Mouse (Mus musculus) lung, adult 2 months (tissue): ENCODE measurements around the gene Tspan6. TPM values are rescaled to one million over a fixed set of nuclear protein-coding genes. Genes with fewer than 3 reads are reported as not detected.

Experiments used
- DNase-seq: peaks from one replicate; pipeline ENCODE4 v3.0.0; 2022
- H3K4me1 ChIP-seq: fragments of 200-500 bp; 2 replicates; pipeline ENCODE4 v1.6.1; 2011; ENCODE audit warnings: low read length; ENCODE audit not compliant: control insufficient read depth, insufficient read depth
- H3K4me3 ChIP-seq: fragments of 200-500 bp; replicated peaks from 2 replicates; pipeline ENCODE3; 2011; ENCODE audit warnings: low read depth, mild to moderate bottlenecking, control low read depth, low read length; ENCODE audit errors: extremely low read depth
- CTCF ChIP-seq: fragments of 200-500 bp; IDR thresholded peaks from 2 replicates; pipeline ENCODE4 v1.5.1; 2011; ENCODE audit warnings: mild to moderate bottlenecking, low read length, control low read depth; ENCODE audit not compliant: insufficient read depth
- POLR2A ChIP-seq: fragments of 200-500 bp; IDR thresholded peaks from 2 replicates; pipeline ENCODE4 v1.6.1; 2011; ENCODE audit warnings: low read depth, mild to moderate bottlenecking, control low read depth, low read length, borderline replicate concordance; ENCODE audit errors: extremely low read depth
- WGBS: fragments of 180-500 bp; shearing (Covaris S2); methylation state at CpG from one replicate; pipeline ENCODE4 v1.1.7; 2018; 5-methylcytosine and 5-hydroxymethylcytosine counted together
- polyA plus RNA-seq: library from polyadenylated mRNA; depleted of rRNA; stranded (reverse); fragments of >200 nt; gene quantifications from 2 replicates; pipeline ENCODE4 v1.2.3, GENCODE M21; 2012; rRNA removed

Tspan6 gene
- polyA plus RNA-seq, 1 experiment, result 6.6 TPM

DNA sequence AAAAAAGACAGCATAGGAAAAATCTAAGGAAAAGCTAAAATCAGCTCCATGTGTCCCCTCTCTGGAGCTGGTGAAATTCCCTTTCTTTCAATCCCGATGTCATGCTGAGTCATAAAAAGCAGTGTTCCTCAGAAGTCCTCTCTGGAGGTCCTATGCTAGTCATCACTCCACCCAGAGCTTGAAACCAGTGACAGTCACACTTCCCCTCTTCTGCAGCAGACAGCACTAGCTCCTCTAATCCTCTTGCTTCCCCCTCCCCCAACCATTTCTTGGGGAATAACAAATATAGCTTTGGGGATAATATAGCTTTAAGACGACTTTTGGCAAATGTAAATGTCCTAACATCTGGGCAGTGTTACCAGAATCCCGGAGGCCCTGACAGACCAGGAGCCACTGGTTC, 10.0 kb upstream of the Tspan6 start, which contains the start of gene Srpx2:
Gene Srpx2, plus strand, starts transcription at position 166 of the 400 bp plus-strand sequence.
- H3K4me1 ChIP-seq, result no peaks in the 10 kb centered on the region
- 40% methylated on average over 3 of the region's 3 CpGs for WGBS
- TF ChIP-seq POLR2A, result no peak
- H3K4me3 ChIP-seq, result peak within 1 kb of the TSS; percentile 23
- DNase-seq, result no peak

DNA sequence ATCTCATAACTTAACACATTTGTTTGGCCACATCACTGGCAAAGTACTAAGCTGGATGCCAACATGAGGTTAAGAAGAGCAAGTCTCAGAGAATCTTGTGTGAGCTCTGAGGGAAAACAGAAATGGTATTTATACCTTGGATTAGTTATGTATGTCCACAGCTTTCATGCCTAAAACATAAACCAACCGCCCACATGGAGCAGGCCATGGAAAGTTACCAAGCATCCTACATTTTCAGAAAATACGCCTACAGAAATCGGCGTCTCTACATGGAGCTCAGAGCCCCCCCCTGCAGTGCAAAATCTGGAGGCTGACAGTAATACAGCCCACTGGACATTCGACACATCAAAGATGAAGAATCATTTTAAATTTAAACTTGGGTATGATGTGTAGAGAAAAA, 10.1 kb downstream of the Tspan6 start:
- DNase-seq, result no peak
- WGBS, result 80% methylated on average over 5 of the region's 5 CpGs
- no peak overlapping the region for H3K4me3 ChIP-seq
- no peaks in the 10 kb centered on the region for H3K4me1 ChIP-seq
- no peak for TF ChIP-seq POLR2A
- no peak for TF ChIP-seq CTCF

GRCm38 (mm10) chrX:133887308-133887707, 10.9 kb downstream of the Tspan6 start:
- Histone ChIP-seq H3K4me3 (no peak overlapping the region), H3K4me1 (no peaks in the 10 kb centered on the region)
- no peak for DNase-seq
- 81% methylated on average over 3 of the region's 3 CpGs for WGBS
- TF ChIP-seq POLR2A (no peak), CTCF (no peak)

- Histone ChIP-seq H3K4me3 (no peak overlapping the region), H3K4me1 (no peaks in the 10 kb centered on the region)
- no peak for DNase-seq
- TF ChIP-seq POLR2A (no peak), CTCF (no peak)
- 82% methylated on average over 6 of the region's 6 CpGs for WGBS
Observed at GRCm38 (mm10) chrX:133869743-133870142, 28.5 kb downstream of the Tspan6 start.

DNA sequence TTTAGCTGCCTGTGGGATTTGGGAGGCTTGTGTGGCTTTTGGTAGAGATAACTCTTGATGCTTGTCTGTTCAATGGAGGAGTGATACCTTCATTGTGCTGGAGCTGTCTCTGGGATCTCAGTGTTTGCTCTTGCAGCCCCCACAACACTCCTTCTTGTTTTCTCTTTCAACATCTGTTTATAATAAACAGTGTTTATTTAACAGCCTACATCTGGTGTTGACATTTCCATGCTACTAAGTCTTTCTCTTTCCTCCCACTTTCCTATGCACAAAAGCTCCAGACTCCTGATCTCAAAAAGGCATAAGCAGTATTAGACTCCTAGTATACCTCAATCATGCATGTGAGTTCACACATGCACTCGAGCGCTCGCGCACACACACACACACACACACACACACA, 44.6 kb downstream of the Tspan6 start:
- no peaks in the 10 kb centered on the region for H3K4me1 ChIP-seq
- no peak for TF ChIP-seq CTCF
- no peak for TF ChIP-seq POLR2A
- H3K4me3 ChIP-seq, result no peak overlapping the region
- WGBS, result 92% methylated on average over 4 of the region's 4 CpGs
- no peak for DNase-seq

GRCm38 (mm10) chrX:133850680-133851079, 47.5 kb downstream of the Tspan6 start, which contains the start of gene Tnmd:
Gene Tnmd, plus strand, starts transcription at chrX:133850980.
- DNase-seq, result no peak
- H3K4me3 ChIP-seq, result no peak within 1 kb of the TSS
- H3K4me1 ChIP-seq, result no peaks in the 10 kb centered on the region
- no peak for TF ChIP-seq POLR2A
- no peak for TF ChIP-seq CTCF
- WGBS, result 80% methylated on average over 5 of the region's 5 CpGs

Other genes starting within 250 kb of the Tspan6 start
- gene Pcdh19, start 209.4 kb downstream of the Tspan6 start, polyA plus RNA-seq, result 0.77 and 1.1 TPM in 2 replicates
- gene Tnmd, start 47.4 kb downstream of the Tspan6 start, polyA plus RNA-seq, result 0.08 TPM in 1 of 2 replicates, not detected in the other
- gene Srpx2, start 10.0 kb upstream of the Tspan6 start, polyA plus RNA-seq, result 6.1 and 9.4 TPM in 2 replicates
- gene Sytl4, start 83.4 kb upstream of the Tspan6 start, polyA plus RNA-seq, result 0.81 and 1.8 TPM in 2 replicates
- 10.2 and 12.3 TPM in 2 replicates for gene Cstf2, start 160.8 kb upstream of the Tspan6 start, polyA plus RNA-seq